ENCODE assay signal across 11 mouse cellular contexts in the genomic region with DNA sequence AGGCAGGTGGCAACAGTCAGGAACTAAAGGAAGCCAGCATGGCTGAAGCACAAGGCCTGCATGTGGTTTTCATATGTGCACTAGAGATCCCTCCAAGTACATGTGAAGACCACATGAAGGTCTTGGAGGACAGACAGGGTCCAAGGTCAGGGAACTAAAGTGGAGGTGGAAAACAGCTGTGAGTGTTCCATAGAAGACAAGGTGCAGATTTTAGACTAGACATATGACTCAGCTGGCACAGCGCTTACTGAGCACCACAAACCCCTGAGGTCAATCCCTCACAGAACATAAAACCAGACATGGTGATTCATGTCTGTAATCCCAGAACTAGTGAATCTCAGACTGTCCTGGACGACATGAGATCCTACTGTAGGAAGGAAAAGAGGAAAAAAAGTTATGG.
"Had no signal": no experiment of that assay in that cellular context is flagged by ENCODE, and none has a peak within 500 bp of the region (broad histone marks: within the 10 kb centered on the region; RNA-seq: fewer than 3 reads in every experiment).

No protein-coding gene starts in this region.

- DNase-seq: kidney, adult 2 months; kidney, postnatal 25 days; liver, embryonic 13.5 days; lung, adult 2 months; lung, postnatal 14 days; lung, postnatal 4 days; midbrain, embryonic 14.5 days; right cerebral cortex, adult 18-20 months; right cerebral cortex, postnatal 14 days; spleen, adult 18-20 months; thymus, postnatal 36 days had no signal
